Mouse (Mus musculus): ENCODE measurements at regions not wholly inside any gene's neighbourhood (a gene's known extent, or its start where the extent isn't known, plus 50 kb on each side); places are given as distances from the start of the nearest gene placed in this dataset.
"Not testable (repeated sequence)": the region's sequence is repeated elsewhere in the genome, so short reads cannot be mapped to it uniquely, and the experiment has no call there.

- Histone ChIP-seq H3K27me3 (ENCODE audit: control insufficient read depth, insufficient read depth, low read length) (no peaks in the 10 kb centered on the region), H3K9ac (ENCODE audit: low read length) (no peak overlapping the region), H3K36me3 (ENCODE audit: control insufficient read depth, insufficient read depth, low read length) (no peaks in the 10 kb centered on the region), H3K4me1 (ENCODE audit: control insufficient read depth, insufficient read depth, low read length) (no peaks in the 10 kb centered on the region), H3K9me3 (ENCODE audit: control insufficient read depth, low read length) (no peaks in the 10 kb centered on the region), H3K4me3 (ENCODE audit: low read depth, low read length) (no peak overlapping the region), H3K4me2 (ENCODE audit: low read depth) (no peak overlapping the region), H3K27ac (ENCODE audit: low read depth, low read length) (no peak overlapping the region)
- no peak for DNase-seq (ENCODE audit: low spot score)
- ATAC-seq (ENCODE audit: insufficient read depth, low FRiP score, low TSS enrichment), result no peak
- 90% methylated on average over 3 of the region's 3 CpGs for WGBS
These were observed 332.4 kb upstream of the Kynu start for GRCm38 (mm10) chr2:43222721-43223120.

- WGBS, result 83% methylated on average over 1 of the region's 1 CpGs
- not testable (repeated sequence) for H3K27me3 ChIP-seq (ENCODE audit: control insufficient read depth, insufficient read depth, low read length); H3K4me1 ChIP-seq (ENCODE audit: control insufficient read depth, insufficient read depth, low read length); H3K9me3 ChIP-seq (ENCODE audit: control insufficient read depth, low read length); H3K4me3 ChIP-seq (ENCODE audit: low read depth, low read length); H3K36me3 ChIP-seq (ENCODE audit: control insufficient read depth, insufficient read depth, low read length); DNase-seq (ENCODE audit: low spot score); H3K4me2 ChIP-seq (ENCODE audit: low read depth); H3K9ac ChIP-seq (ENCODE audit: low read length); H3K27ac ChIP-seq (ENCODE audit: low read depth, low read length); ATAC-seq (ENCODE audit: insufficient read depth, low FRiP score, low TSS enrichment)
These were observed 330.4 kb upstream of the Kynu start for GRCm38 (mm10) chr2:43224728-43225127.

- ATAC-seq (ENCODE audit: insufficient read depth, low FRiP score, low TSS enrichment) (no peak), DNase-seq (ENCODE audit: low spot score) (no peak)
- WGBS, result 83% methylated on average over 3 of the region's 3 CpGs
- H3K4me3 ChIP-seq (ENCODE audit: low read depth, low read length), result no peak overlapping the region
- no peaks in the 10 kb centered on the region for H3K4me1 ChIP-seq (ENCODE audit: control insufficient read depth, insufficient read depth, low read length)
- no peak overlapping the region for H3K27ac ChIP-seq (ENCODE audit: low read depth, low read length)
- H3K27me3 ChIP-seq (ENCODE audit: control insufficient read depth, insufficient read depth, low read length), result no peaks in the 10 kb centered on the region
- no peaks in the 10 kb centered on the region for H3K9me3 ChIP-seq (ENCODE audit: control insufficient read depth, low read length)
- no peaks in the 10 kb centered on the region for H3K36me3 ChIP-seq (ENCODE audit: control insufficient read depth, insufficient read depth, low read length)
- H3K4me2 ChIP-seq (ENCODE audit: low read depth), result no peak overlapping the region
- no peak overlapping the region for H3K9ac ChIP-seq (ENCODE audit: low read length)
These were observed 308.3 kb upstream of the Kynu start for GRCm38 (mm10) chr2:43246786-43247185.

GRCm38 (mm10) chr2:43248671-43249070 lies 306.5 kb upstream of the Kynu start:
- H3K27ac ChIP-seq (ENCODE audit: low read depth, low read length), result no peak overlapping the region
- H3K36me3 ChIP-seq (ENCODE audit: control insufficient read depth, insufficient read depth, low read length), result no peaks in the 10 kb centered on the region
- DNase-seq (ENCODE audit: low spot score) (no peak), ATAC-seq (ENCODE audit: insufficient read depth, low FRiP score, low TSS enrichment) (no peak)
- no peak overlapping the region for H3K9ac ChIP-seq (ENCODE audit: low read length)
- H3K4me3 ChIP-seq (ENCODE audit: low read depth, low read length), result no peak overlapping the region
- no peaks in the 10 kb centered on the region for H3K4me1 ChIP-seq (ENCODE audit: control insufficient read depth, insufficient read depth, low read length)
- 70% methylated on average over 2 of the region's 2 CpGs for WGBS
- H3K9me3 ChIP-seq (ENCODE audit: control insufficient read depth, low read length), result no peaks in the 10 kb centered on the region
- no peaks in the 10 kb centered on the region for H3K27me3 ChIP-seq (ENCODE audit: control insufficient read depth, insufficient read depth, low read length)
- no peak overlapping the region for H3K4me2 ChIP-seq (ENCODE audit: low read depth)

GRCm38 (mm10) chr2:43254709-43255108 lies 300.4 kb upstream of the Kynu start:
- no peaks in the 10 kb centered on the region for H3K27me3 ChIP-seq (ENCODE audit: control insufficient read depth, insufficient read depth, low read length)
- H3K4me1 ChIP-seq (ENCODE audit: control insufficient read depth, insufficient read depth, low read length), result no peaks in the 10 kb centered on the region
- H3K9me3 ChIP-seq (ENCODE audit: control insufficient read depth, low read length), result no peaks in the 10 kb centered on the region
- H3K4me2 ChIP-seq (ENCODE audit: low read depth), result no peak overlapping the region
- ATAC-seq (ENCODE audit: insufficient read depth, low FRiP score, low TSS enrichment) (no peak), DNase-seq (ENCODE audit: low spot score) (no peak)
- H3K36me3 ChIP-seq (ENCODE audit: control insufficient read depth, insufficient read depth, low read length), result no peaks in the 10 kb centered on the region
- H3K27ac ChIP-seq (ENCODE audit: low read depth, low read length), result no peak overlapping the region
- H3K4me3 ChIP-seq (ENCODE audit: low read depth, low read length), result no peak overlapping the region
- WGBS, result 83% methylated on average over 3 of the region's 3 CpGs
- no peak overlapping the region for H3K9ac ChIP-seq (ENCODE audit: low read length)

- 85% methylated on average over 1 of the region's 1 CpGs for WGBS
- Histone ChIP-seq H3K36me3 (ENCODE audit: control insufficient read depth, insufficient read depth, low read length) (no peaks in the 10 kb centered on the region), H3K27ac (ENCODE audit: low read depth, low read length) (no peak overlapping the region), H3K4me1 (ENCODE audit: control insufficient read depth, insufficient read depth, low read length) (no peaks in the 10 kb centered on the region), H3K4me3 (ENCODE audit: low read depth, low read length) (no peak overlapping the region), H3K4me2 (ENCODE audit: low read depth) (no peak overlapping the region), H3K9ac (ENCODE audit: low read length) (no peak overlapping the region), H3K9me3 (ENCODE audit: control insufficient read depth, low read length) (no peaks in the 10 kb centered on the region), H3K27me3 (ENCODE audit: control insufficient read depth, insufficient read depth, low read length) (no peaks in the 10 kb centered on the region)
- DNase-seq (ENCODE audit: low spot score), result no peak
- no peak for ATAC-seq (ENCODE audit: insufficient read depth, low FRiP score, low TSS enrichment)
These were observed 284.3 kb upstream of the Kynu start for GRCm38 (mm10) chr2:43270802-43271201.

GRCm38 (mm10) chr2:43272080-43272479 lies 283.0 kb upstream of the Kynu start:
- ATAC-seq (ENCODE audit: insufficient read depth, low FRiP score, low TSS enrichment) (no peak), DNase-seq (ENCODE audit: low spot score) (no peak)
- Histone ChIP-seq H3K4me3 (ENCODE audit: low read depth, low read length) (no peak overlapping the region), H3K4me1 (ENCODE audit: control insufficient read depth, insufficient read depth, low read length) (no peaks in the 10 kb centered on the region), H3K36me3 (ENCODE audit: control insufficient read depth, insufficient read depth, low read length) (no peaks in the 10 kb centered on the region), H3K9me3 (ENCODE audit: control insufficient read depth, low read length) (no peaks in the 10 kb centered on the region), H3K9ac (ENCODE audit: low read length) (no peak overlapping the region), H3K4me2 (ENCODE audit: low read depth) (no peak overlapping the region), H3K27ac (ENCODE audit: low read depth, low read length) (no peak overlapping the region), H3K27me3 (ENCODE audit: control insufficient read depth, insufficient read depth, low read length) (no peaks in the 10 kb centered on the region)
- WGBS, result 90% methylated on average over 9 of the region's 9 CpGs

- no peaks in the 10 kb centered on the region for H3K27me3 ChIP-seq (ENCODE audit: control insufficient read depth, insufficient read depth, low read length)
- H3K4me1 ChIP-seq (ENCODE audit: control insufficient read depth, insufficient read depth, low read length), result no peaks in the 10 kb centered on the region
- H3K36me3 ChIP-seq (ENCODE audit: control insufficient read depth, insufficient read depth, low read length), result no peaks in the 10 kb centered on the region
- H3K4me3 ChIP-seq (ENCODE audit: low read depth, low read length), result no peak overlapping the region
- H3K9ac ChIP-seq (ENCODE audit: low read length), result no peak overlapping the region
- H3K9me3 ChIP-seq (ENCODE audit: control insufficient read depth, low read length), result no peaks in the 10 kb centered on the region
- no peak for DNase-seq (ENCODE audit: low spot score)
- WGBS, result 87% methylated on average over 2 of the region's 2 CpGs
- ATAC-seq (ENCODE audit: insufficient read depth, low FRiP score, low TSS enrichment), result no peak
- H3K27ac ChIP-seq (ENCODE audit: low read depth, low read length), result no peak overlapping the region
- no peak overlapping the region for H3K4me2 ChIP-seq (ENCODE audit: low read depth)
These were observed 281.1 kb upstream of the Kynu start for GRCm38 (mm10) chr2:43274012-43274411.

GRCm38 (mm10) chr2:43295801-43296200 lies 259.3 kb upstream of the Kynu start:
- 86% methylated on average over 2 of the region's 2 CpGs for WGBS
- no peak for DNase-seq (ENCODE audit: low spot score)
- H3K27me3 ChIP-seq (ENCODE audit: control insufficient read depth, insufficient read depth, low read length), result no peaks in the 10 kb centered on the region

More at GRCm38 (mm10) chr2:43295801-43296200, 259.3 kb upstream of the Kynu start:
- Histone ChIP-seq H3K4me2 (ENCODE audit: low read depth) (no peak overlapping the region), H3K9me3 (ENCODE audit: control insufficient read depth, low read length) (no peaks in the 10 kb centered on the region), H3K4me3 (ENCODE audit: low read depth, low read length) (no peak overlapping the region), H3K4me1 (ENCODE audit: control insufficient read depth, insufficient read depth, low read length) (no peaks in the 10 kb centered on the region), H3K9ac (ENCODE audit: low read length) (no peak overlapping the region), H3K27ac (ENCODE audit: low read depth, low read length) (no peak overlapping the region), H3K36me3 (ENCODE audit: control insufficient read depth, insufficient read depth, low read length) (no peaks in the 10 kb centered on the region)
- no peak for ATAC-seq (ENCODE audit: insufficient read depth, low FRiP score, low TSS enrichment)

Measured in neural tube, embryonic 11.5 days (tissue).